Mouse (Mus musculus) stomach, postnatal 0 days (tissue): ENCODE measurements around the gene Kifc5b.

ENCODE experiments used
- CTCF ChIP-seq: IDR thresholded peaks from 2 replicates; pipeline ENCODE4 v1.5.1; 2016; ENCODE audit warnings: antibody characterized with exemption, low read depth, mild to moderate bottlenecking, moderate library complexity
- EP300 ChIP-seq: optimal IDR thresholded peaks from 2 replicates; pipeline ENCODE3; 2016; ENCODE audit warnings: antibody characterized with exemption

- TF ChIP-seq CTCF, result no peak
- TF ChIP-seq EP300, result no peak
Observed at GRCm38 (mm10) chr17:26967477-26967876, 50.6 kb downstream of the Kifc5b start.
